Mouse (Mus musculus) left cerebral cortex, postnatal 10 days (tissue): ENCODE results near the gene Fam185a. TPM values are rescaled to one million over a fixed set of nuclear protein-coding genes. Genes with fewer than 3 reads are reported as not detected.

Source experiments
- DNase-seq, 2 experiments: peaks; one replicate each; pipeline ENCODE4 v3.0.0; 2021 to 2022; ENCODE audit warnings: low spot score in 2 of 2, mixed read lengths in 1 of 2; ENCODE audit errors: extremely low spot score in 1 of 2
- intact Hi-C: fragments of 180-260 bp; cut with DNase I; formaldehyde crosslinking; loops from one replicate; pipeline ENCODE4 v1.15.1; 2025
- total RNA-seq, 2 experiments: library from RNA; stranded (reverse); gene quantifications; 2 replicates each; pipeline ENCODE4 v1.2.3; 2021

The Fam185a gene
- total RNA-seq, 2 experiments from 2014 or later, result 11.6 to 12.5 TPM

- intact Hi-C loops, result loop anchor here (5.0 kb wide), 1 partner anchor 82 kb away; no protein-coding TSS in a partner anchor
- DNase-seq, result no peak
Observed at GRCm38 (mm10) chr5:21414116-21414820, 10.5 kb upstream of the Fam185a start.

DNA sequence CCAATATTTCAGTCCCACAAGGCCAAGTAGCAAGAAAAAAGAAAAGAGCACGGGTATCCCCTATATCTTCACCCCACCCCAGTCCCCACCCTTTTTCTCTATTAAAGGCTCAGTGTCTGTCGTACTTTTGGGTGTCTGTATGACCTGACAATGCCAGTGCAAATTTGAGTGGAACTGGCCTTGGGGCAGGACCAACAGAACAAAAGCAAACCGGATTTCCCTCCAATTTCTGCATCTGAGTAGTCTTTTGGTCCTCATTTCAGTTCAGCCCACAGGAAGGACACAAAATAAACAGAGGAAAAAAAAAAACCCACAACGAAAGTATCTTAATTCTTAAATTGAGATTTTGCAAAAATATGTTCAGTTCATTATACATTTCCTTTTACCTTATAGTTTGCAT is 6.1 kb upstream of the Fam185a start:
- intact Hi-C loops, result no loop called here
- no peak for DNase-seq

GRCm38 (mm10) chr5:21420609-21421008 is 4.1 kb upstream of the Fam185a start:
- no peak for DNase-seq
- intact Hi-C loops, result loop anchor here (5.0 kb wide), 2 partner anchors 143 to 158 kb away; no protein-coding TSS in a partner anchor

DNA sequence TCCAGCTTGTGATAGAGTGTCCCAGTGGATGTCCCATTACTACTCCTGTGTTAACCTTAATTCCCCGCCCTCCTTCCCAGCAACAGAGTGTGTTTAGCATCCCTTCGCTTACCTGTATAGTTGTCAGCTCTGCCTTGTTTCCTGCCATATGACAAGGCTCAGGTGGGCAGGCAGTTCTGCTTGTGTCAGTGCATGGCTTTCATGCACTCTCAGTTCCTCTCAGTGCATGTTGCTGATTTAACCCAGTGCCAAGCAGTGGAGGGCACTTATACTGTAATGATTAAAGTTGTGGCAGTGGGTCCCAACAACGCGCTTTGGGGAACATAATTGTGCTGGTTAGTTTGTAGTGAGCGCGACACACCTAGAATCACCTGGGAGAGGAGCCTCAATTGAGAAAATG is 1.9 kb downstream of the Fam185a start:
- intact Hi-C loops, result no loop called here
- DNase-seq, result no peak

DNA sequence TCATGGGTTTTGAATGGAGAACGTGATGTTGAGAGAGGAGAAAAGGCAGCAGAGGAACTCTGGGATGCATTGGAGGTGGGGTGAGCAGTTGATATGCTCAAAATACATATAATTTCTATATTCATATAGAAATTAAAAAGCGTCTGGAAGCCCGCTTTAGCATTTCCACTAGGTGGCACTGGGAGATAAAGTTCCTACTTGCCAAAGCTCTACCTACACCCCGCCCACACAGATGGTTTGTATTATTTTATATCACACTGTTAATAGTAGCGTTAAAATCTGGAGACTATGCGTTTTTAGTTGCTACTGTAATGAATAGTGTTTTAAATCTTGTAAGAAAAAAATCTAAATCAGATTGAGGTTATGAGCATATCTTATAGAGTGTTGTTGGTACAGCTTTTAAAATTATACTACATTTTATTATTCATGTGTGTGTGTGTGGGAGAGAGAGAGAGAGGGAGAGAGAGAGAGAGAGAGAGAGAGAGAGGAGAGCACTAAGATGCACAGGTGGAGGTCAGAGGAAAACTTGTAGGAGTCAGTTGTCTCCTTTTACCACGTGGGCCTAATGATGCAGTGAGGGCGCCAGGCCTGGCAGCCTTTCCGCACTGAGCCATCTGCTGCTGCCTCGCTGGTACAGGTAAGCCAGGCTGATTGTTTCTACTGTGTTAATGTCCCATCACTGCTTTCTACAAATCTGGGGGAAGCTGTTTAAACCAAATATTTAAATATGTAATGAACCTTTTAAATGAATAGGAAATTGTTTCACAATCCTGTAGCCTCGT is 9.6 kb downstream of the Fam185a start:
- intact Hi-C loops, result loop anchor here (1.0 to 2.0 kb wide), 2 partner anchors 152 to 206 kb away; no protein-coding TSS in a partner anchor
- DNase-seq, result peak in 1 of 2 experiments; percentile 38

DNA sequence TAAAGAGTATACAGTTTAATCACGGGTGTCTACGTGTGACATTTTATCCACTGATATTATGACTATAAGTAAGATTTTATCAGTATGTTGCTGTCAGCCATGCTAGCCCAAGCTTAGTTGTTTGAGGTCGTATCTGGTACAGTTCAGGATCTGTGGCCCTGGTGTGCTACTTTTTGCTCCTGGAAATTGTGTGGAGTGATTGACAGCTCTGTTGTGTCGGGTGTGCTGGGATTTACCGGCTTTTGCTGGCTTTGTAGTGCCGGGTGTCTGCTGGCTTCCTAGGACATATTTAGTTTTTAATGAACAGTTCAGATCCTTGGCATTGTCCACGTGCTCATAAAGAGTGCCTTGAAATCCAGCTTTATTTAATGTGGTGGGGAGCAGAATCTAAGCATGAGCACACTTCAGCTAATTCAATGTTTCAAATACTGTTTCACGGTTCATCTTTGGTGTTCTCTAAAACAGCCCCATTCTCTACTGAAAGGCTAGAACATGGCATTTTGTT is 11.8 kb downstream of the Fam185a start:
- no peak for DNase-seq
- intact Hi-C loops, result no loop called here

GRCm38 (mm10) chr5:21438428-21438827 is 13.7 kb downstream of the Fam185a start:
- intact Hi-C loops, result no loop called here
- DNase-seq, result no peak

- intact Hi-C loops, result no loop called here
- no peak for DNase-seq
Observed at GRCm38 (mm10) chr5:21439446-21440110, 14.8 kb downstream of the Fam185a start.

- DNase-seq, result peak; percentile 8 to 21
- intact Hi-C loops, result no loop called here
Observed at GRCm38 (mm10) chr5:21440833-21441530, 16.2 kb downstream of the Fam185a start.

DNA sequence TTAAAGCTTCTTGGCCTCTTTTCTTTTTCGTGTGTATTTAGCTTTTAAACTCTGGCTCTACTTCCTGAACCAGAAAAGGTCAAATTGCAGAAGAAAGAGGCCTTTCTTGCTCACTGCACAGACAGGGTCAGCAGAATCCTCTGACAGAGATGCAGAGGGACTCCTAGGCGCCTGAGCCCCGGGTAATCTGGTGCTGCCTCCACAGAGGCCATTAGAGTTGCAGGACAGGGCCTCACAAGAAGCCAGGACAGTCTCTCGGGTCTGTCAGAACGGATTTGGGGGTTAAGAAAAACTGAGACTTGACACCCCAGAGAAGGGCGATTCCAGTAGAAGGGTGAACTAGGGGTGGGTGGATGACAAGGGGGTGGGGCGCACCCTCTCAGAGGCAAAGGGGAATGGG is 42.6 kb downstream of the Fam185a start:
- intact Hi-C loops, result no loop called here
- DNase-seq, result no peak

DNA sequence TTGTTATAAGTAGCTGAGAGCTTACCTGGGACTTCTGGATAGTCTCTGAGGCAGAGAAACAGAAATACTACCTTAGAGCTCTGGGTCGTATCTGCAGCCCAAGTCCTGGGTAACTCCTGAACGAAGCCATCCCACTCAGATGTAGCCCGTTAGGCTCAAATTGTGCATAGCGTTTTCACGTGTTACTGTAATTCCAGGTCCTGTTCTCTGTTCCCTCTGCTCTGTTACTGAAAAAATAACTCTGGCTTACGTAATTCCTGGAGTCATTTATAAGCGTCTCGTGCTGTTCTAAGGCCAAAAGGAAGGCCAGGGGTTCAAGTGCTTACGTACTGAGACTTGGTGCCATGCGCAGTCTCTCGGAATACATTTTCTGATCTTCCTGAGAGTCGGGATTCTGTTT is 43.3 kb downstream of the Fam185a start:
- intact Hi-C loops, result no loop called here
- no peak for DNase-seq

- intact Hi-C loops, result no loop called here
- DNase-seq, result no peak
Observed at GRCm38 (mm10) chr5:21478428-21478827, 53.7 kb downstream of the Fam185a start.

- intact Hi-C loops, result no loop called here
- DNase-seq, result no peak
Observed at GRCm38 (mm10) chr5:21479746-21480145, 55.0 kb downstream of the Fam185a start.

GRCm38 (mm10) chr5:21481521-21481920 is 56.8 kb downstream of the Fam185a start:
- intact Hi-C loops, result no loop called here
- DNase-seq, result no peak

- DNase-seq, result no peak
Observed at GRCm38 (mm10) chr5:21482446-21483222, 57.9 kb downstream of the Fam185a start.

DNA sequence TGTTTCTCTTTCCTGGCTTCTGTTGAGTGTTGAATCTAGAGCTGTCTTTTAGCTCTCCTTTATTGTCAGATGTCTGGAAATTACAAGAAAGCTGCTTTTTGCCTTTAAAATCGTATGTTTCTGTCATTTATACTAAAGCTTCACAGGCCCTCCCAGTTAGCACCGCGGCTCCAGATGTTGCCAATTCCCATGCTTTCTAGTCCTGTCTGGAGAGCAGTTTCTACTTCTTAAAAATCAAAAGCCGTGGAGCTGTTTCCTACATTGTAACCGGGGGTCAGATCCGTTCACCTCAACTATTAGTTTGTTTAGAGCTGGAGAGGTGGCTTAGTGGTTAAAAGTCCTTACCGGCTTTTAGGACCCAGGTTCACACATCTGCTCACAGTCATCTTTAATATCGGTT is 58.5 kb downstream of the Fam185a start:
- intact Hi-C loops, result no loop called here

More at GRCm38 (mm10) chr5:21482446-21483222, 57.9 kb downstream of the Fam185a start:
- intact Hi-C loops, result no loop called here

GRCm38 (mm10) chr5:21485197-21485829 is 60.6 kb downstream of the Fam185a start:
- no peak for DNase-seq
- intact Hi-C loops, result no loop called here

More for the DNA sequence above, 58.5 kb downstream of the Fam185a start:
- DNase-seq, result no peak

GRCm38 (mm10) chr5:21486798-21487197 is 62.0 kb downstream of the Fam185a start:
- DNase-seq, result no peak
- intact Hi-C loops, result no loop called here
